Mouse (Mus musculus) liver, adult (tissue): Measurements from ENCODE around the gene Rab13.

Experiments
- GATA4 ChIP-seq: IDR thresholded peaks from 2 replicates; pipeline ENCODE4 v1.6.1; 2014; ENCODE audit warnings: mild to moderate bottlenecking, low read length; ENCODE audit not compliant: insufficient replicate concordance

The Rab13 gene

GRCm38 (mm10) chr3:90265932-90266741 lies 52.6 kb downstream of the Rab13 start:
- no peak for TF ChIP-seq GATA4

DNA sequence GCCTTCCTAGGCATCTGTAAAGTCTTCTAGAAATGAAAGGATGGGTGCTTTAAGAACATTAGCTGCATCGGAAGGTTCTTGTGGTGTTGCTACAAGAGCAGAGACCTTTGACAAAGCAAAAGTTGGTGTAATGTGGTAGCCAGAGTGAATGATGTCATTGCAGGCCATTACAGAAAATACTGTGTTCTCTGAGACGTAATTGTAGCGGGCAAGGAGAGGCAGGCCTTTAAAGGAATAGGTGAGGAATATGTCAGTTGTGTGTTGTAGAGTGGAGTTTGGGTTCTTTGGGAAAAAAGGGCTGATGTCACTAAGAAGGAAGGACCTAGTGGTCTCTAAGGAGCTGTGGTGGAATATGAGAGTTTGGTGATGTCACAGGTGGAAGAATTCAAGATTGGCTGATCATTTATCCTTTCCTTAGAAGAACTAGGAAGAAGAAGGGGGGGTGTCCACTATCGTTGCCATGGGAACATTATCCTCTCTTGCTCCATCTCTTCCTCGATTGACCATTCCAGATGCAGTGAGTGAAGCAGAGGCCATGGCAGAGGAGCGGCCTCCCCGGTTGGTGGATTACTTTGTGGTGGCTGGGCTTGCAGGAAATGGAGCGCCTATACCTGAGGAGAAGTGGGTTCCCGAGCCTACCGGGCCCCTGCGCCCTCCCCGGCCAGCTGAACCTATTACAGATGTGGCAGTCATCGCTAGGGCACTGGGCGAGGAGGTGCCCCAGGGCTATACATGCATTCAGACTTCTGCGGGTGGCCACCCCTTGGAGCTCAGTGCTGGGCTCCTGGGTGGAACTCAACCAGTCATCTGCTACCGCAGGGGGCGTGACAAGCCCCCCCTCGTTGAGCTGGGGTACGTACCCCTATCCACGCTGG lies 53.6 kb downstream of the Rab13 start:
- no peak for TF ChIP-seq GATA4

- no peak for TF ChIP-seq GATA4
These were observed 54.7 kb downstream of the Rab13 start for GRCm38 (mm10) chr3:90268190-90268589.

DNA sequence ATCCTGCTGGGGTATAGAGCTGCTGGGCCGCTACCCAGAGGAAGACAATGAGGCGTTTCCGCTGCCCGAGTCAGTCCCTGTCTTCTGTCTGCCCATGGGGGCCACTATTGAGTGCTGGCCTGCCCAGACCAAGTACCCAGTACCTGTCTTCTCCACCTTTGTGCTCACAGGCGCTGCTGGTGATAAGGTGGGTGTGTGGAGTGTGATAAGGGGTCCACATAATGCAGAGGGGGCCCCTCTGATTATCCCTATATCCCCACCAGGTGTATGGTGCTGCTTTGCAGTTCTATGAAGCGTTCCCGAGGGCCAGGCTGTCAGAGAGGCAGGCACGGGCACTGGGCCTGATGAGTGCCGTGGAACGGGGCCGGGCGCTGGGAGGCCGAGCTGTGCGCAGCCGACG lies 55.5 kb downstream of the Rab13 start:
- TF ChIP-seq GATA4 = no peak

GRCm38 (mm10) chr3:90270784-90271183 lies 57.3 kb downstream of the Rab13 start:
- TF ChIP-seq GATA4 = no peak

DNA sequence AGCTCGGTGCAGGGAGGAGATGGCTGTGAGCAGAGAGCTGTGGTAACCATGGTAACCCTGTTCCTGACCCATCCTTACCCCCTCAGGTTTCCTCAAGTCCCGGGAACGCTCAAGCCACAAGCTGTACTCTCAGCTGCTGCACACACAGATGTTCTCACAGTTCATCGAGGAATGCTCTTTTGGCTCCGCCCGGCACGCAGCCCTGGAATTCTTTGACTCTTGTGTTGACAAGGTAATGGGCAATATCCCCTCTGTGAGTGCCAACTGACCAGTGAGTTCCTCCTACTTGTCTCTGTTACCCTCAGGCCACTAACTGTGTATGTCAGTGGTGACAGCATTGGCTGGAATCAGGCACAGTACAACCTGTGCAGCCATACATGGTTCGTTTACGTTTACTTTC lies 58.7 kb downstream of the Rab13 start:
- TF ChIP-seq GATA4 = no peak

GRCm38 (mm10) chr3:90273855-90274254 lies 60.4 kb downstream of the Rab13 start:
- TF ChIP-seq GATA4 = no peak

DNA sequence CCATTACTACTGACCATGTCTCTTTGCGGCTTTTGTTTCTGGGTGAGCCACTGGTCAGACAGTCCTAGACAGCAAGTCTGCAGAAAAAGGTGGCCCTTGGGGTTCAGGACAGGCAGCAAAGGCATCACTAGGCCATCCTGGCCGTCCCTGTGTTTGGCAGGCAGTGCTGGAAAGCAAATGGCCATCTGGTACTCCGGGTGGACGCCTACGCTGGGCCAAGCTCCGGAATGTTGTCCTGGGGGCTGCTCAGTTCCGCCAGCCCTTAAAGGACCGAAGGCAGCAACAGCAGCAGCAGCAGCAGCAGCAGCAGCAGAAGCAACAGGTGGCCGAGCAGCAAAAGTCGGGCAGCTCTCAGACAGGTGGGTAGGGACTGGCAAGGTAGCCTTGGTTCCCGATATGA lies 61.8 kb downstream of the Rab13 start:
- no peak for TF ChIP-seq GATA4
